Mouse (Mus musculus): ENCODE results near the gene Fam135a.

- no peak for TF ChIP-seq POLR2A (IDR thresholded peaks at IDR 0.05; ENCODE audit: extremely low read depth, insufficient read depth, low read length)
- TF ChIP-seq CTCF (IDR thresholded peaks at IDR 0.05; ENCODE audit: low read depth, low read length): no peak
Measured at GRCm38 (mm10) chr1:24010016-24010415, 90.1 kb downstream of the Fam135a start.
